Mouse (Mus musculus): ENCODE data around the gene Isyna1. TPM values are rescaled to one million over a fixed set of nuclear protein-coding genes. Genes with fewer than 3 reads are reported as not detected.

Gene Isyna1
- polyA plus RNA-seq, 1 experiment from 2014 or later = 49.1 TPM

DNA sequence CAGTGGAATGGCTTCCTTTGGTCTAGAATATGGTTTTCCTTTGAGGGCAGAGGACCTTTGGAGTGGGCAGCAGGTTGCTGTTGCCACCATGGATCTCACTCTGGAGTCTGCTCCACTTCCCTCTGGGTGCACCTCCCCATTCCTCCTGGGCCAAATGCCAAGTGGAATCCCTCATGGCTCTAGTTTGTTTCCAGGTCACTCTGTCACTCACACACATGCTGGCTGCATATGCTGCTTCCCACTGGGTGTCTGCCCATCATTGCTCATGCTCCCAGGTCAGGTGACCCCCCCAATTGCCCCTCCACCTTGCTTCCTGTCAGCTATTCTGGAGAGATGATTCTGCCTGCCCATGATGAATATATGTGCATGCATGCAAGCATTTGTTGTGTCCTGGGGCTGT lies 40.4 kb upstream of the Isyna1 start:
- TF ChIP-seq EP300 (IDR thresholded peaks at IDR 0.05) (no peak), CTCF (IDR thresholded peaks at IDR 0.05) (no peak)
- H3K9me3 ChIP-seq (ENCODE audit: low read length) = no peaks in the 10 kb centered on the region
- no peaks in the 10 kb centered on the region for H3K36me3 ChIP-seq (ENCODE audit: insufficient read depth, low read length)
- H3K4me3 ChIP-seq (ENCODE audit: low read depth, low read length) = no peak overlapping the region
- no peak overlapping the region for H3K4me2 ChIP-seq (replicated peaks; ENCODE audit: low read depth, low read length)
- no peaks in the 10 kb centered on the region for H3K27me3 ChIP-seq (replicated peaks; ENCODE audit: insufficient read depth, low read length)
- ATAC-seq = peak; percentile 13; the same call in 1 of the 2 replicates
- peak overlapping the region; percentile 22; the same call in 1 of the 2 replicates for H3K27ac ChIP-seq (ENCODE audit: low read length)
- peaks cover 32% of the 10 kb centered on the region for H3K4me1 ChIP-seq (ENCODE audit: insufficient read depth, low read depth, low read length)
- peak; percentile 38 for DNase-seq (ENCODE audit: low spot score)
- H3K9ac ChIP-seq (replicated peaks; ENCODE audit: low read depth) = no peak overlapping the region

DNA sequence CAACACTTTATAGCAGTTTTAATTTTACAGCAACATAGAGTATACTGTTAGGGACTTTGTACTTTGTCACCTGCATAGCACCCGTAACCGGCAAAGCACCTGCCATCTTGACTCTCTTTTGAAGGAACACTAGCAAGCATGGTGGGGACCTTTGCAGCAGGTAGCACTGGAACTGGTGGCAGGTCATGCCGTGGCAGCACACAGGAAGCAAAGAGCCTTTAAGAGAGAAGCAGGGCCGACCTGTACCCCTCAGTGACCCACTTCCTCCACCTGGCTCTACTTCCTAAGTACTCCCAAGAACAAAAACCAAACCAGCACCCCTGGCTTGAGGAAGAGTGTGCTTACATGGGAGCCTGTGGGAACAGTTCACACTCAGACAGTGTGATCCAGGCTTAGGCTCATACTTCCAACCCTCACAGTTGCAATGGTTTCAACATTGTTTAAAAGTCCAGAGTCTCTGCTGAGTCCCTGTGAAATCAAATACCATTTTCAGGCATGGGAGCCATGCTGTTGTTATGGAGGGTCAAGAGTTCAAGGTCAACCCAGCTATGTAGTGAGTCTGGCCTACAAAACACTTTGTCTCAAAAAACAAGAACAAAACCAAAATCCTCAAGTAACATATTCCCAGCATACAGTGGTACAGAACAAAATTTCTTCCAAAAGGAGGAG lies 39.0 kb upstream of the Isyna1 start:
- H3K27me3 ChIP-seq (replicated peaks; ENCODE audit: insufficient read depth, low read length) = no peaks in the 10 kb centered on the region
- peaks cover 36% of the 10 kb centered on the region for H3K4me1 ChIP-seq (ENCODE audit: insufficient read depth, low read depth, low read length)
- peak overlapping the region; percentile 20; the same call in 1 of the 2 replicates for H3K27ac ChIP-seq (ENCODE audit: low read length)
- 83% methylated on average over 4 of the region's 4 CpGs for WGBS
- no peak overlapping the region for H3K4me3 ChIP-seq (ENCODE audit: low read depth, low read length)
- H3K4me2 ChIP-seq (replicated peaks; ENCODE audit: low read depth, low read length) = no peak overlapping the region
- no peaks in the 10 kb centered on the region for H3K36me3 ChIP-seq (ENCODE audit: insufficient read depth, low read length)
- no peak for DNase-seq (ENCODE audit: low spot score)
- no peak overlapping the region for H3K9ac ChIP-seq (replicated peaks; ENCODE audit: low read depth)
- no peak for TF ChIP-seq CTCF (IDR thresholded peaks at IDR 0.05)
- no peak for TF ChIP-seq EP300 (IDR thresholded peaks at IDR 0.05)
- no peak for ATAC-seq
- H3K9me3 ChIP-seq (ENCODE audit: low read length) = no peaks in the 10 kb centered on the region

DNA sequence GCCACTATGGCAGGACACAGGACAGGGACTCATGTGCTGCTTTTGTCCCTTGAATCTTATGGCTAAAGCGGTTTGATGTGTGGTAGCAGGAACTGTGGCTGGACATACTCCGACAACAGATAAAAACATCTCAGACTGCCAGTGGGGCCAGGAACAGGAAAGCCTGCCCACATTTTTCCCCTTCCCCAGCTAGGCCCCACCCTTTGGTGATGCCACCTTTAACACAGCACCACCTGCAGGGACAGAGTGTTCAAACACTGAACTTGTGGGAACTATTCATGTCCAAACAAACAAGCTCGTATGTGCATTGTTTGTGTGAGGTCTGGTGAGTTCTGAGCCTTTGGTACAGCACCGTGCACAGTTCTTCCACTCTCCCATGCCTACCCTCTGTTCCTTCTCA lies 35.8 kb upstream of the Isyna1 start:
- WGBS = 52% methylated on average over 4 of the region's 4 CpGs
- Histone ChIP-seq H3K4me1 (ENCODE audit: insufficient read depth, low read depth, low read length) (peaks cover 45% of the 10 kb centered on the region), H3K4me2 (replicated peaks; ENCODE audit: low read depth, low read length) (no peak overlapping the region), H3K9ac (replicated peaks; ENCODE audit: low read depth) (no peak overlapping the region), H3K27ac (ENCODE audit: low read length) (no peak overlapping the region), H3K9me3 (ENCODE audit: low read length) (no peaks in the 10 kb centered on the region), H3K36me3 (ENCODE audit: insufficient read depth, low read length) (no peaks in the 10 kb centered on the region), H3K4me3 (ENCODE audit: low read depth, low read length) (no peak overlapping the region), H3K27me3 (replicated peaks; ENCODE audit: insufficient read depth, low read length) (no peaks in the 10 kb centered on the region)
- ATAC-seq (no peak), DNase-seq (ENCODE audit: low spot score) (peak; percentile 49)
- TF ChIP-seq CTCF (IDR thresholded peaks at IDR 0.05) = peak; percentile 57
- no peak for TF ChIP-seq EP300 (IDR thresholded peaks at IDR 0.05)

DNA sequence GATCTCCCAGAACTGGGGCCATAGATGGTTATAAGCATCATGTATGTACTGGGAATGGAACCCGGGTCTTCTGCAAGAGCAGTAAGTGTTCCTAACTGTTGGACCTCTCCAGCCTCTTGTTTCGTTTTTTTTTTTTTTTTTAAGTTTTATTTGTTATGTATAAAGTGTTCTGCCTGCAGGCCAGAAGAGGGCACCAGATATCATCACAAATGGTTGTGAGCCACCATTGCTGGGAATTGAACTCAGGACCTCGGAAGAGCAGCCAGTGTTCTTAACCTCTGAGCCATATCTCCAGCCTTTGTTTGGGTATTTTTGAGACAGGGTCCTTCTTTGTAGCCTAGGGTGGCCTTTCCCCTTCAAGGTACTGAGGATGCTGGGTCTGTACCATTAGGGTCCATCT lies 35.2 kb upstream of the Isyna1 start:
- no peak overlapping the region for H3K9ac ChIP-seq (replicated peaks; ENCODE audit: low read depth)
- TF ChIP-seq CTCF (IDR thresholded peaks at IDR 0.05) = peak; percentile 50
- TF ChIP-seq EP300 (IDR thresholded peaks at IDR 0.05) = no peak
- H3K4me2 ChIP-seq (replicated peaks; ENCODE audit: low read depth, low read length) = no peak overlapping the region
- no peaks in the 10 kb centered on the region for H3K9me3 ChIP-seq (ENCODE audit: low read length)
- H3K27me3 ChIP-seq (replicated peaks; ENCODE audit: insufficient read depth, low read length) = no peaks in the 10 kb centered on the region
- peaks cover 43% of the 10 kb centered on the region for H3K4me1 ChIP-seq (ENCODE audit: insufficient read depth, low read depth, low read length)
- H3K4me3 ChIP-seq (ENCODE audit: low read depth, low read length) = no peak overlapping the region
- ATAC-seq (no peak), DNase-seq (ENCODE audit: low spot score) (peak; percentile 42)
- no peaks in the 10 kb centered on the region for H3K36me3 ChIP-seq (ENCODE audit: insufficient read depth, low read length)
- no peak overlapping the region for H3K27ac ChIP-seq (ENCODE audit: low read length)
- 83% methylated on average over 3 of the region's 3 CpGs for WGBS

DNA sequence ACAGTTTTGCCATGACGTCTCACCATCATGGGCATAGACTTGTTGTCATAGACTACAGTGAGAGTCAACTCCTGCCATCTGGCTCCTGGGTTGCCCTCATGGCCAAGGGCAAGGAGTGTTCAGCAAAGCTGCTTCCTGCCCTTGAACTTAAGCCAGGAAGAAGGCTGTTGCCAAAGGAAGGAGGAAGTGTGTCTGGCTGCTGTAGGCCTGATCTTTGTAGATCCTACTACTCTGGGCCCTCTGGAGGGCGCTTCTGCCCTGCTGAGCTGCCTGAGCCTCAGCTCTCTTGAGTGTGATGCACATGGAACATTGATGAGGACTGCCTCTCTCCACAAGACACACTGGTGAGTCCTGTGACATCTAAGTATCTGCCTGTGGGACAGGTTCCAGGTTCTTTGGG lies 34.1 kb upstream of the Isyna1 start:
- H3K4me3 ChIP-seq (ENCODE audit: low read depth, low read length) = no peak overlapping the region
- H3K36me3 ChIP-seq (ENCODE audit: insufficient read depth, low read length) = no peaks in the 10 kb centered on the region
- no peak overlapping the region for H3K27ac ChIP-seq (ENCODE audit: low read length)
- peaks cover 51% of the 10 kb centered on the region for H3K4me1 ChIP-seq (ENCODE audit: insufficient read depth, low read depth, low read length)
- peak; percentile 82 for DNase-seq (ENCODE audit: low spot score)
- WGBS = 34% methylated on average over 2 of the region's 2 CpGs
- no peaks in the 10 kb centered on the region for H3K9me3 ChIP-seq (ENCODE audit: low read length)
- H3K9ac ChIP-seq (replicated peaks; ENCODE audit: low read depth) = no peak overlapping the region
- peak; percentile 43 for ATAC-seq
- no peaks in the 10 kb centered on the region for H3K27me3 ChIP-seq (replicated peaks; ENCODE audit: insufficient read depth, low read length)
- TF ChIP-seq EP300 (IDR thresholded peaks at IDR 0.05) = no peak
- TF ChIP-seq CTCF (IDR thresholded peaks at IDR 0.05) = peak; percentile 70
- H3K4me2 ChIP-seq (replicated peaks; ENCODE audit: low read depth, low read length) = no peak overlapping the region

DNA sequence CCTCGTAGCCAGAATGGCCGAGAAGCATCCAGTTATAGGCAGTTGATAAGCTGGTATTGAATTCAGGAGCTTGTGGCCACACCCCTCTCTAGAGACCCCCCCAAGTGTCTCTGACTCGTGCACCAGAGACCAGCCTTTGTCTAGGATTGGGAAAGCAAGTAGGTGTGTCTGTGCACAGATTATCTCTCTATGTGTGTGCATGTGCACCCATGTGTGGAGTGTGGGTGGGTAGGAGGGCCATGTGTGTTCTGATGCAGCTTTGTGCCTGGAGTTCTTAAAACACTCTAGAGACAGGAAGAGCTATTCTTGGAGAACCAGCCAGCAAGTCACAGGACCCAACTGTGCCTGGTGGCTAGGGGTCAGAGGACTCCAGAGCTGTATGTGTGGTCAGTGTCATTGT lies 33.6 kb upstream of the Isyna1 start:
- Histone ChIP-seq H3K9ac (replicated peaks; ENCODE audit: low read depth) (no peak overlapping the region), H3K27ac (ENCODE audit: low read length) (no peak overlapping the region; the same call in 1 of the 2 replicates), H3K4me2 (replicated peaks; ENCODE audit: low read depth, low read length) (no peak overlapping the region), H3K36me3 (ENCODE audit: insufficient read depth, low read length) (no peaks in the 10 kb centered on the region), H3K4me1 (ENCODE audit: insufficient read depth, low read depth, low read length) (peaks cover 53% of the 10 kb centered on the region), H3K27me3 (replicated peaks; ENCODE audit: insufficient read depth, low read length) (no peaks in the 10 kb centered on the region), H3K4me3 (ENCODE audit: low read depth, low read length) (no peak overlapping the region), H3K9me3 (ENCODE audit: low read length) (no peaks in the 10 kb centered on the region)
- 55% methylated on average over 3 of the region's 3 CpGs for whole genome bisulfite sequencing
- ATAC-seq (no peak), DNase-seq (ENCODE audit: low spot score) (no peak)
- no peak for TF ChIP-seq CTCF (IDR thresholded peaks at IDR 0.05)
